Mouse (Mus musculus): ENCODE results near the gene Arl3. TPM values are rescaled to one million over a fixed set of nuclear protein-coding genes. Genes with fewer than 3 reads are reported as not detected.

The Arl3 gene
- total and polyA plus RNA-seq, 3 experiments, result 24.1 to 46.5 (median 45.3) TPM

GRCm38 (mm10) chr19:46550385-46550784 lies 22.6 kb downstream of the Arl3 start:
- Histone ChIP-seq H3K9me3 (replicated peaks; ENCODE audit: low read length) (no peaks in the 10 kb centered on the region), H3K4me3 (replicated peaks in 1 of 3; ENCODE audit: low read depth in 2 of 3, low read length in 2 of 3, poor library complexity in 1 of 3) (no peak overlapping the region), H3K27ac (ENCODE audit: insufficient read depth, low read depth) (no peak overlapping the region), H3K79me2 (replicated peaks; ENCODE audit: control insufficient read depth, extremely low read depth, insufficient read depth, poor library complexity, severe bottlenecking) (no peaks in the 10 kb centered on the region), H3K4me1 (ENCODE audit: control insufficient read depth in 1 of 2, insufficient read depth in 2 of 2) (no peaks in the 10 kb centered on the region), H3K27me3 (replicated peaks) (no peaks in the 10 kb centered on the region), H3K36me3 (replicated peaks in 1 of 2; ENCODE audit: control insufficient read depth in 1 of 2, insufficient read depth in 1 of 2, low read length in 1 of 2) (peaks cover 13 to 48% of the 10 kb centered on the region in 2 experiments), H3K9ac (ENCODE audit: insufficient read depth, low read depth) (no peak overlapping the region), H3K4me2 (ENCODE audit: insufficient read depth, low read depth, poor library complexity, severe bottlenecking) (no peak overlapping the region)
- DNase-seq (ENCODE audit: extremely low read depth), result no peak
- in situ Hi-C loops (cut with MboI; ENCODE audit: low pct_ligation_motif_present, low pct_unique_long_range_greater_than_20kb, low sequenced_read_pairs), result no loop called here
- TF ChIP-seq SMC3 (IDR thresholded peaks at IDR 0.05; ENCODE audit: low read depth, low read length) (no peak), BHLHE40 (IDR thresholded peaks at IDR 0.05; ENCODE audit: low read depth, low read length) (no peak), UBTF (IDR thresholded peaks at IDR 0.05; ENCODE audit: low read depth, low read length) (no peak), MAZ (IDR thresholded peaks at IDR 0.05; ENCODE audit: low read depth, low read length) (no peak), MXI1 (IDR thresholded peaks at IDR 0.05; ENCODE audit: low read depth, low read length) (no peak), ETS1 (conservative IDR thresholded peaks at IDR 0.05; ENCODE audit: low read depth, low read length) (no peak), ZMIZ1 (IDR thresholded peaks at IDR 0.05; ENCODE audit: low read depth, low read length) (no peak), POLR2AphosphoS2 (IDR thresholded peaks at IDR 0.05; ENCODE audit: low read depth, low read length) (no peak), TCF12 (IDR thresholded peaks at IDR 0.05; ENCODE audit: low read depth, low read length) (no peak), USF1 (IDR thresholded peaks at IDR 0.05; ENCODE audit: low read depth, low read length) (no peak)
- dilution Hi-C loops (cut with MboI; ENCODE audit: extremely low pct_ligation_motif_present, extremely low pct_unique_long_range_greater_than_20kb, low sequenced_read_pairs), result no loop called here

DNA sequence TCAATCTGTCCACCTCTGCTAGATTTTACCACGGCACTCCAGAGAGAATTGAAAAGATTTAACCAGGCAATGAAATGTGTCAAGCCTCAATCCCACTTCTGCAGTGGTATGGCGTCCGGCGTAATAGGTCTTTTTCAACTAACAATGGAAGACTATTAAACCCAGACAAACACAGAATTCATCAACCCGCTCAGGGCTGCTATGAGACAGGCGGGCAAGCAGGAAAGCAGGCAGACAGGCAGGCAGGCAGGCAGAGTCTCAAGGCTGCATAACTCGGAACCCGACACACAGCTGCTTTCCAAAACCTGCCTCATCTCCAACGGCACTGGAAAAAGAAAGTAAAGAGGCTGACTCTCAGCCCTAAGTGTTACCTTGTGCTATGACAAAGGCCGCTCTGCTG lies 24.9 kb downstream of the Arl3 start:
- Histone ChIP-seq H3K79me2 (replicated peaks; ENCODE audit: control insufficient read depth, extremely low read depth, insufficient read depth, poor library complexity, severe bottlenecking) (no peaks in the 10 kb centered on the region), H3K9me3 (replicated peaks; ENCODE audit: low read length) (no peaks in the 10 kb centered on the region), H3K9ac (ENCODE audit: insufficient read depth, low read depth) (no peak overlapping the region), H3K4me2 (ENCODE audit: insufficient read depth, low read depth, poor library complexity, severe bottlenecking) (no peak overlapping the region), H3K27ac (ENCODE audit: insufficient read depth, low read depth) (no peak overlapping the region), H3K4me3 (replicated peaks in 1 of 3; ENCODE audit: low read depth in 2 of 3, low read length in 2 of 3, poor library complexity in 1 of 3) (no peak overlapping the region), H3K4me1 (ENCODE audit: control insufficient read depth in 1 of 2, insufficient read depth in 2 of 2) (no peaks in the 10 kb centered on the region), H3K36me3 (replicated peaks in 1 of 2; ENCODE audit: control insufficient read depth in 1 of 2, insufficient read depth in 1 of 2, low read length in 1 of 2) (peaks cover 13 to 38% of the 10 kb centered on the region in 2 experiments), H3K27me3 (replicated peaks) (no peaks in the 10 kb centered on the region)
- in situ Hi-C loops (cut with MboI; ENCODE audit: low pct_ligation_motif_present, low pct_unique_long_range_greater_than_20kb, low sequenced_read_pairs), result no loop called here
- DNase-seq (ENCODE audit: extremely low read depth), result no peak
- TF ChIP-seq JUN (IDR thresholded peaks at IDR 0.05; ENCODE audit: insufficient read depth, low read depth, low read length) (no peak), ZMIZ1 (IDR thresholded peaks at IDR 0.05; ENCODE audit: low read depth, low read length) (no peak), MAX (IDR thresholded peaks at IDR 0.05; ENCODE audit: low read length) (no peak)
- dilution Hi-C loops (cut with MboI; ENCODE audit: extremely low pct_ligation_motif_present, extremely low pct_unique_long_range_greater_than_20kb, low sequenced_read_pairs), result no loop called here

DNA sequence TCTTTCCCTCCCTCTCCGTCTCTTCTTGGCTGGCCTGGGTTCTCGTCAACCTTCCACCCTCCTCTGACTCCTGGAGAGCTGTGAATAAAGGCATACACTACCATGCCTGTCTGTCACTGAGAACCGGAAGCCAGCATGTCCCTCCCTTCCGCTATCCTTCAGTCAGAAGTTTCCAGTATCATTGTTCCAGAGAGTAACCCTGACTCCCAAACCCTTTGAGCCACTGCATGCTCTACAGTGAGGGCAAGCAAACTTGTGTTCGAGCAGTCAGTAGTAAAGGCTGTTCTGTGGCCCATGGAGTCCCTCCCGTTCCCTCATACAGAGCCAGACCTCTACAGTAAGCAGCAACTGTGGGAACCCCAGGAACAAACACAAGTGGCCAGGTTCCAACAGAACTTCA lies 25.4 kb downstream of the Arl3 start:
- no peaks in the 10 kb centered on the region for H3K79me2 ChIP-seq (replicated peaks; ENCODE audit: control insufficient read depth, extremely low read depth, insufficient read depth, poor library complexity, severe bottlenecking)
- H3K4me2 ChIP-seq (ENCODE audit: insufficient read depth, low read depth, poor library complexity, severe bottlenecking), result no peak overlapping the region
- H3K4me3 ChIP-seq (replicated peaks in 1 of 3; ENCODE audit: low read depth in 2 of 3, low read length in 2 of 3, poor library complexity in 1 of 3), result no peak overlapping the region
- no peaks in the 10 kb centered on the region for H3K27me3 ChIP-seq (replicated peaks)
- no peaks in the 10 kb centered on the region for H3K9me3 ChIP-seq (replicated peaks; ENCODE audit: low read length)
- no peak overlapping the region for H3K9ac ChIP-seq (ENCODE audit: insufficient read depth, low read depth)
- dilution Hi-C loops (cut with MboI; ENCODE audit: extremely low pct_ligation_motif_present, extremely low pct_unique_long_range_greater_than_20kb, low sequenced_read_pairs), result no loop called here
- H3K27ac ChIP-seq (ENCODE audit: insufficient read depth, low read depth), result no peak overlapping the region
- no peak for DNase-seq (ENCODE audit: extremely low read depth)
- H3K4me1 ChIP-seq (ENCODE audit: control insufficient read depth in 1 of 2, insufficient read depth in 2 of 2), result no peaks in the 10 kb centered on the region
- in situ Hi-C loops (cut with MboI; ENCODE audit: low pct_ligation_motif_present, low pct_unique_long_range_greater_than_20kb, low sequenced_read_pairs), result no loop called here
- TF ChIP-seq POLR2A (IDR thresholded peaks at IDR 0.05; ENCODE audit: low read depth, low read length) (no peak), TBP (conservative IDR thresholded peaks at IDR 0.05; ENCODE audit: low read depth, low read length) (no peak), NRF1 (IDR thresholded peaks at IDR 0.05; ENCODE audit: low read depth, low read length) (no peak), ZMIZ1 (IDR thresholded peaks at IDR 0.05; ENCODE audit: low read depth, low read length) (no peak), MAZ (IDR thresholded peaks at IDR 0.05; ENCODE audit: low read depth, low read length) (no peak), JUN (IDR thresholded peaks at IDR 0.05; ENCODE audit: insufficient read depth, low read depth, low read length) (no peak), USF2 (conservative IDR thresholded peaks at IDR 0.05; ENCODE audit: low read depth, low read length) (no peak), ETS1 (conservative IDR thresholded peaks at IDR 0.05; ENCODE audit: low read depth, low read length) (no peak), CHD1 (IDR thresholded peaks at IDR 0.05; ENCODE audit: low read depth, low read length) (no peak), USF1 (IDR thresholded peaks at IDR 0.05; ENCODE audit: low read depth, low read length) (no peak), POLR2AphosphoS2 (IDR thresholded peaks at IDR 0.05; ENCODE audit: low read depth, low read length) (no peak), CHD2 (IDR thresholded peaks at IDR 0.05; ENCODE audit: low read length) (no peak), E2F4 (IDR thresholded peaks at IDR 0.05; ENCODE audit: insufficient replicate concordance, low read depth, low read length) (no peak), IRF4 (IDR thresholded peaks at IDR 0.05; ENCODE audit: low read depth, low read length) (no peak), RAD21 (IDR thresholded peaks at IDR 0.05; ENCODE audit: low read depth, low read length) (no peak), RCOR1 (conservative IDR thresholded peaks at IDR 0.05; ENCODE audit: low read depth, low read length) (no peak), NELFE (IDR thresholded peaks at IDR 0.05; ENCODE audit: low read depth, low read length) (no peak)
- peaks cover 14 to 42% of the 10 kb centered on the region in 2 experiments for H3K36me3 ChIP-seq (replicated peaks in 1 of 2; ENCODE audit: control insufficient read depth in 1 of 2, insufficient read depth in 1 of 2, low read length in 1 of 2)

All from CH12.LX (cell line).